Mouse (Mus musculus) layer of hippocampus, adult 9-11 months (tissue): ENCODE measurements at regions not wholly inside any gene's neighbourhood (a gene's known extent, or its start where the extent isn't known, plus 50 kb on each side); places are given as distances from the start of the nearest gene placed in this dataset.
"Not testable (repeated sequence)": the region's sequence is repeated elsewhere in the genome, so short reads cannot be mapped to it uniquely, and the experiment has no call there.

ENCODE experiments used
- DNase-seq: peaks from one replicate; pipeline ENCODE4 v3.0.0; 2022

GRCm38 (mm10) chr6:14632837-14633236 lies 122.2 kb downstream of the Ppp1r3a start:
- DNase-seq = no peak

GRCm38 (mm10) chr6:14631719-14632445 lies 123.2 kb downstream of the Ppp1r3a start:
- no peak for DNase-seq

GRCm38 (mm10) chr6:14616629-14617028 lies 138.4 kb downstream of the Ppp1r3a start:
- no peak for DNase-seq

GRCm38 (mm10) chr6:14608076-14608475 lies 147.0 kb downstream of the Ppp1r3a start:
- no peak for DNase-seq

GRCm38 (mm10) chr6:14600543-14601249 lies 154.4 kb downstream of the Ppp1r3a start:
- DNase-seq = peak; percentile 3

- DNase-seq = no peak
These were observed 158.1 kb downstream of the Ppp1r3a start for GRCm38 (mm10) chr6:14596880-14597466.

- DNase-seq = no peak
These were observed 169.2 kb downstream of the Ppp1r3a start for GRCm38 (mm10) chr6:14585827-14586226.

GRCm38 (mm10) chr6:14583829-14584228 lies 171.2 kb downstream of the Ppp1r3a start:
- no peak for DNase-seq

GRCm38 (mm10) chr6:14574607-14575006 lies 180.5 kb downstream of the Ppp1r3a start:
- DNase-seq = no peak

- DNase-seq = no peak
These were observed 182.1 kb downstream of the Ppp1r3a start for GRCm38 (mm10) chr6:14573001-14573400.

- DNase-seq = no peak
These were observed 214.7 kb downstream of the Ppp1r3a start for GRCm38 (mm10) chr6:14540333-14540732.

- DNase-seq = no peak
These were observed 226.0 kb downstream of the Ppp1r3a start for GRCm38 (mm10) chr6:14529096-14529495.

GRCm38 (mm10) chr6:14528564-14528963 lies 226.5 kb downstream of the Ppp1r3a start:
- DNase-seq = no peak

- no peak for DNase-seq
These were observed 232.3 kb downstream of the Ppp1r3a start for GRCm38 (mm10) chr6:14522742-14523141.

- no peak for DNase-seq
These were observed 233.8 kb downstream of the Ppp1r3a start for GRCm38 (mm10) chr6:14521321-14521720.

- peak; percentile 23 for DNase-seq
These were observed 250.9 kb downstream of the Ppp1r3a start for GRCm38 (mm10) chr6:14504171-14504570.

- DNase-seq = no peak
These were observed 254.4 kb downstream of the Ppp1r3a start for GRCm38 (mm10) chr6:14500663-14501062.

- DNase-seq = not testable (repeated sequence)
These were observed 255.2 kb downstream of the Ppp1r3a start for GRCm38 (mm10) chr6:14499882-14500281.

- DNase-seq = not testable (repeated sequence)
These were observed 268.4 kb downstream of the Ppp1r3a start for GRCm38 (mm10) chr6:14486642-14487041.

- no peak for DNase-seq
These were observed 298.7 kb downstream of the Ppp1r3a start for GRCm38 (mm10) chr6:14456394-14456793.

- DNase-seq = not testable (repeated sequence)
These were observed 301.8 kb downstream of the Ppp1r3a start for GRCm38 (mm10) chr6:14453321-14453720.

- no peak for DNase-seq
These were observed 323.3 kb downstream of the Ppp1r3a start for GRCm38 (mm10) chr6:14431751-14432150.

- DNase-seq = peak; percentile 81
These were observed 345.3 kb downstream of the Ppp1r3a start for GRCm38 (mm10) chr6:14409772-14410171.

- DNase-seq = no peak
These were observed 347.3 kb downstream of the Ppp1r3a start for GRCm38 (mm10) chr6:14407754-14408153.
